Mouse (Mus musculus): ENCODE data around the gene Prkd2. TPM values are rescaled to one million over a fixed set of nuclear protein-coding genes. Genes with fewer than 3 reads are reported as not detected.

Gene Prkd2
- polyA plus RNA-seq, 1 experiment from 2014 or later: 12.2 TPM

GRCm38 (mm10) chr7:16903439-16903955 lies 60.8 kb downstream of the Prkd2 start:
- 87% methylated on average over 2 of the region's 2 CpGs for WGBS
- no peak overlapping the region for H3K27ac ChIP-seq
- H3K27me3 ChIP-seq (replicated peaks): no peaks in the 10 kb centered on the region
- no peaks in the 10 kb centered on the region for H3K9me3 ChIP-seq
- H3K4me1 ChIP-seq: peaks cover 29% of the 10 kb centered on the region
- no peak overlapping the region for H3K4me3 ChIP-seq (replicated peaks)
- no peak overlapping the region for H3K4me2 ChIP-seq
- H3K36me3 ChIP-seq: no peaks in the 10 kb centered on the region
- no peak overlapping the region for H3K9ac ChIP-seq
- no peak for ATAC-seq (ENCODE audit: insufficient read depth, low FRiP score, low read depth)

- Histone ChIP-seq H3K9ac (no peak overlapping the region), H3K4me2 (no peak overlapping the region), H3K27me3 (replicated peaks) (no peaks in the 10 kb centered on the region), H3K27ac (no peak overlapping the region), H3K4me1 (peaks cover 36% of the 10 kb centered on the region), H3K36me3 (no peaks in the 10 kb centered on the region), H3K4me3 (replicated peaks) (no peak overlapping the region), H3K9me3 (no peaks in the 10 kb centered on the region)
- 36% methylated on average over 9 of the region's 10 CpGs for WGBS
- no peak for ATAC-seq (ENCODE audit: insufficient read depth, low FRiP score, low read depth)
These were observed 61.5 kb downstream of the Prkd2 start for GRCm38 (mm10) chr7:16904120-16904675.

- 45% methylated on average over 9 of the region's 9 CpGs for WGBS
- Histone ChIP-seq H3K27ac (no peak overlapping the region), H3K4me3 (replicated peaks) (no peak overlapping the region), H3K9me3 (no peaks in the 10 kb centered on the region), H3K4me1 (peaks cover 43% of the 10 kb centered on the region), H3K36me3 (no peaks in the 10 kb centered on the region), H3K4me2 (peak overlapping the region; percentile 2; the same call in 1 of the 2 replicates), H3K27me3 (replicated peaks) (no peaks in the 10 kb centered on the region), H3K9ac (no peak overlapping the region)
- ATAC-seq (ENCODE audit: insufficient read depth, low FRiP score, low read depth): 0 out of 2 replicates have a peak, but pooled peaks have one; percentile 4
These were observed 62.9 kb downstream of the Prkd2 start for GRCm38 (mm10) chr7:16905491-16906021.

GRCm38 (mm10) chr7:16906281-16906680 lies 63.6 kb downstream of the Prkd2 start, which contains the start of gene Ptgir:
Ptgir (plus strand) TSS chr7:16906490.
- H3K9ac ChIP-seq: no peak within 1 kb of the TSS
- no peaks in the 10 kb centered on the region for H3K27me3 ChIP-seq (replicated peaks)
- H3K4me2 ChIP-seq: peak within 1 kb of the TSS; percentile 2
- no peak for ATAC-seq (ENCODE audit: insufficient read depth, low FRiP score, low read depth)
- peaks cover 43% of the 10 kb centered on the region for H3K4me1 ChIP-seq
- H3K27ac ChIP-seq: no peak within 1 kb of the TSS
- H3K9me3 ChIP-seq: no peaks in the 10 kb centered on the region
- no peaks in the 10 kb centered on the region for H3K36me3 ChIP-seq
- H3K4me3 ChIP-seq (replicated peaks): no peak within 1 kb of the TSS
- 15% methylated on average over 6 of the region's 6 CpGs for WGBS

- Histone ChIP-seq H3K4me1 (peaks cover 38% of the 10 kb centered on the region), H3K4me2 (no peak overlapping the region; the same call in 1 of the 2 replicates), H3K27ac (no peak overlapping the region), H3K9ac (no peak overlapping the region), H3K27me3 (replicated peaks) (no peaks in the 10 kb centered on the region), H3K4me3 (replicated peaks) (peak overlapping the region; percentile 5; the same call in 1 of the 2 replicates), H3K36me3 (no peaks in the 10 kb centered on the region), H3K9me3 (no peaks in the 10 kb centered on the region)
- WGBS: 91% methylated on average over 41 of the region's 41 CpGs
- no peak for ATAC-seq (ENCODE audit: insufficient read depth, low FRiP score, low read depth)
These were observed 64.3 kb downstream of the Prkd2 start for GRCm38 (mm10) chr7:16906889-16907559.

- H3K36me3 ChIP-seq: no peaks in the 10 kb centered on the region
- no peak for ATAC-seq (ENCODE audit: insufficient read depth, low FRiP score, low read depth)
- peak overlapping the region; percentile 5; the same call in 1 of the 2 replicates for H3K4me3 ChIP-seq (replicated peaks)
- 52% methylated on average over 7 of the region's 7 CpGs for WGBS
- no peak overlapping the region for H3K9ac ChIP-seq
- no peaks in the 10 kb centered on the region for H3K9me3 ChIP-seq
- no peaks in the 10 kb centered on the region for H3K27me3 ChIP-seq (replicated peaks)
- H3K4me2 ChIP-seq: peak overlapping the region; percentile 11; the same call in 1 of the 2 replicates
- no peak overlapping the region for H3K27ac ChIP-seq
- peaks cover 38% of the 10 kb centered on the region for H3K4me1 ChIP-seq
These were observed 65.1 kb downstream of the Prkd2 start for GRCm38 (mm10) chr7:16907842-16908241.

GRCm38 (mm10) chr7:16908367-16908766 lies 65.7 kb downstream of the Prkd2 start:
- Histone ChIP-seq H3K4me2 (peak overlapping the region; percentile 11; the same call in 1 of the 2 replicates), H3K27ac (no peak overlapping the region), H3K27me3 (replicated peaks) (no peaks in the 10 kb centered on the region), H3K4me1 (peaks cover 38% of the 10 kb centered on the region), H3K4me3 (replicated peaks) (no peak overlapping the region), H3K9ac (no peak overlapping the region), H3K36me3 (no peaks in the 10 kb centered on the region), H3K9me3 (no peaks in the 10 kb centered on the region)
- no peak for ATAC-seq (ENCODE audit: insufficient read depth, low FRiP score, low read depth)
- WGBS: 30% methylated on average over 11 of the region's 11 CpGs

GRCm38 (mm10) chr7:16908859-16909258 lies 66.2 kb downstream of the Prkd2 start:
- H3K4me3 ChIP-seq (replicated peaks): no peak overlapping the region
- H3K4me1 ChIP-seq: peaks cover 38% of the 10 kb centered on the region
- ATAC-seq (ENCODE audit: insufficient read depth, low FRiP score, low read depth): no peak
- 0 out of 2 replicates have a peak overlapping the region, but pooled peaks have one; percentile 9 for H3K4me2 ChIP-seq
- 55% methylated on average over 11 of the region's 11 CpGs for WGBS
- no peaks in the 10 kb centered on the region for H3K9me3 ChIP-seq
- H3K27ac ChIP-seq: no peak overlapping the region
- H3K9ac ChIP-seq: no peak overlapping the region
- H3K27me3 ChIP-seq (replicated peaks): no peaks in the 10 kb centered on the region
- H3K36me3 ChIP-seq: 0 out of 2 replicates have a peak, but pooled peaks cover under 1% of the 10 kb centered on the region

- H3K4me3 ChIP-seq (replicated peaks): no peak overlapping the region
- no peaks in the 10 kb centered on the region for H3K9me3 ChIP-seq
- peaks cover 38% of the 10 kb centered on the region for H3K4me1 ChIP-seq
- no peak overlapping the region for H3K9ac ChIP-seq
- no peak for ATAC-seq (ENCODE audit: insufficient read depth, low FRiP score, low read depth)
- H3K27me3 ChIP-seq (replicated peaks): no peaks in the 10 kb centered on the region
- WGBS: 27% methylated on average over 10 of the region's 10 CpGs
- no peak overlapping the region for H3K4me2 ChIP-seq
- H3K27ac ChIP-seq: 0 out of 2 replicates have a peak overlapping the region, but pooled peaks have one; percentile 5
- peaks cover 11% of the 10 kb centered on the region; the same call in 1 of the 2 replicates for H3K36me3 ChIP-seq
These were observed 67.2 kb downstream of the Prkd2 start for GRCm38 (mm10) chr7:16909909-16910308.

GRCm38 (mm10) chr7:16911904-16912303 lies 69.2 kb downstream of the Prkd2 start:
- Histone ChIP-seq H3K4me1 (peaks cover 24% of the 10 kb centered on the region), H3K4me2 (no peak overlapping the region), H3K36me3 (peaks cover 27% of the 10 kb centered on the region), H3K27ac (no peak overlapping the region), H3K9ac (no peak overlapping the region), H3K4me3 (replicated peaks) (no peak overlapping the region), H3K27me3 (replicated peaks) (no peaks in the 10 kb centered on the region), H3K9me3 (no peaks in the 10 kb centered on the region)
- 82% methylated on average over 3 of the region's 3 CpGs for WGBS
- ATAC-seq (ENCODE audit: insufficient read depth, low FRiP score, low read depth): no peak

- H3K4me2 ChIP-seq: no peak overlapping the region
- WGBS: 62% methylated on average over 6 of the region's 6 CpGs
- H3K4me3 ChIP-seq (replicated peaks): no peak overlapping the region
- no peak overlapping the region for H3K9ac ChIP-seq
- no peaks in the 10 kb centered on the region for H3K9me3 ChIP-seq
- H3K36me3 ChIP-seq: peaks cover 32% of the 10 kb centered on the region
- no peak for ATAC-seq (ENCODE audit: insufficient read depth, low FRiP score, low read depth)
- no peaks in the 10 kb centered on the region for H3K27me3 ChIP-seq (replicated peaks)
- H3K4me1 ChIP-seq: peaks cover 23% of the 10 kb centered on the region
- no peak overlapping the region for H3K27ac ChIP-seq
These were observed 69.7 kb downstream of the Prkd2 start for GRCm38 (mm10) chr7:16912360-16912759.

All from stomach, embryonic 15.5 days (tissue).